Mouse (Mus musculus): ENCODE data around the gene Sorbs1. TPM values are rescaled to one million over a fixed set of nuclear protein-coding genes. Genes with fewer than 3 reads are reported as not detected.

Sorbs1 gene
- total and polyA plus RNA-seq, 3 experiments = 2.1 to 6.2 (median 3.6) TPM

- H3K4me2 ChIP-seq (ENCODE audit: insufficient read depth, low read depth, poor library complexity, severe bottlenecking) = no peak overlapping the region
- dilution Hi-C loops (cut with MboI; ENCODE audit: extremely low pct_ligation_motif_present, extremely low pct_unique_long_range_greater_than_20kb, low sequenced_read_pairs) = no loop called here
- H3K9me3 ChIP-seq (replicated peaks; ENCODE audit: low read length) = no peaks in the 10 kb centered on the region
- H3K4me3 ChIP-seq (replicated peaks in 1 of 3; ENCODE audit: low read depth in 2 of 3, low read length in 2 of 3, poor library complexity in 1 of 3) = no peak overlapping the region
- no peaks in the 10 kb centered on the region for H3K36me3 ChIP-seq (replicated peaks in 1 of 2; ENCODE audit: control insufficient read depth in 1 of 2, insufficient read depth in 1 of 2, low read length in 1 of 2)
- in situ Hi-C loops (cut with MboI; ENCODE audit: low pct_ligation_motif_present, low pct_unique_long_range_greater_than_20kb, low sequenced_read_pairs) = no loop called here
- H3K4me1 ChIP-seq (ENCODE audit: control insufficient read depth in 1 of 2, insufficient read depth in 2 of 2) = no peaks in the 10 kb centered on the region
- no peak for DNase-seq (ENCODE audit: extremely low read depth)
- TF ChIP-seq ETS1 (conservative IDR thresholded peaks at IDR 0.05; ENCODE audit: low read depth, low read length) (no peak), UBTF (IDR thresholded peaks at IDR 0.05; ENCODE audit: low read depth, low read length) (no peak), NRF1 (IDR thresholded peaks at IDR 0.05; ENCODE audit: low read depth, low read length) (no peak), ZC3H11A (IDR thresholded peaks at IDR 0.05; ENCODE audit: low read depth, low read length) (no peak), CTCF (conservative IDR thresholded peaks at IDR 0.05 in 1 of 2, IDR thresholded peaks at IDR 0.05 in 1 of 2; ENCODE audit: low read depth in 2 of 2, low read length in 2 of 2) (no peak), MYC (IDR thresholded peaks at IDR 0.05; ENCODE audit: low read depth, low read length) (no peak), PAX5 (IDR thresholded peaks at IDR 0.05; ENCODE audit: low read length) (no peak), POLR2AphosphoS2 (IDR thresholded peaks at IDR 0.05; ENCODE audit: low read depth, low read length) (no peak), KAT2A (IDR thresholded peaks at IDR 0.05; ENCODE audit: insufficient replicate concordance, low read length) (no peak), CHD1 (IDR thresholded peaks at IDR 0.05; ENCODE audit: low read depth, low read length) (no peak), USF1 (IDR thresholded peaks at IDR 0.05; ENCODE audit: low read depth, low read length) (no peak), IRF4 (IDR thresholded peaks at IDR 0.05; ENCODE audit: low read depth, low read length) (no peak), MAX (IDR thresholded peaks at IDR 0.05; ENCODE audit: low read length) (no peak), SIN3A (IDR thresholded peaks at IDR 0.05; ENCODE audit: low read length) (no peak), TBP (conservative IDR thresholded peaks at IDR 0.05; ENCODE audit: low read depth, low read length) (no peak)
- no peak overlapping the region for H3K27ac ChIP-seq (ENCODE audit: insufficient read depth, low read depth)
- H3K79me2 ChIP-seq (replicated peaks; ENCODE audit: control insufficient read depth, extremely low read depth, insufficient read depth, poor library complexity, severe bottlenecking) = no peaks in the 10 kb centered on the region
- no peak overlapping the region for H3K9ac ChIP-seq (ENCODE audit: insufficient read depth, low read depth)
- H3K27me3 ChIP-seq (replicated peaks) = no peaks in the 10 kb centered on the region
These were observed 67.1 kb downstream of the Sorbs1 start for GRCm38 (mm10) chr19:40446525-40446924.

GRCm38 (mm10) chr19:40442377-40442776 lies 71.2 kb downstream of the Sorbs1 start:
- in situ Hi-C loops (cut with MboI; ENCODE audit: low pct_ligation_motif_present, low pct_unique_long_range_greater_than_20kb, low sequenced_read_pairs) = no loop called here
- no peak overlapping the region for H3K4me3 ChIP-seq (replicated peaks in 1 of 3; ENCODE audit: low read depth in 2 of 3, low read length in 2 of 3, poor library complexity in 1 of 3)
- no peaks in the 10 kb centered on the region for H3K36me3 ChIP-seq (replicated peaks in 1 of 2; ENCODE audit: control insufficient read depth in 1 of 2, insufficient read depth in 1 of 2, low read length in 1 of 2)
- no peak for TF ChIP-seq ZNF384 (IDR thresholded peaks at IDR 0.05; ENCODE audit: low read depth, low read length)
- no peak for TF ChIP-seq POLR2A (IDR thresholded peaks at IDR 0.05; ENCODE audit: low read depth, low read length)
- no peak for TF ChIP-seq ETS1 (conservative IDR thresholded peaks at IDR 0.05; ENCODE audit: low read depth, low read length)
- TF ChIP-seq IRF4 (IDR thresholded peaks at IDR 0.05; ENCODE audit: low read depth, low read length) = no peak
- no peak for TF ChIP-seq CHD2 (IDR thresholded peaks at IDR 0.05; ENCODE audit: low read length)
- TF ChIP-seq KAT2A (IDR thresholded peaks at IDR 0.05; ENCODE audit: insufficient replicate concordance, low read length) = no peak
- no peak for TF ChIP-seq GABPA (IDR thresholded peaks at IDR 0.05; ENCODE audit: insufficient replicate concordance, low read depth, low read length)
- TF ChIP-seq ELF1 (IDR thresholded peaks at IDR 0.05; ENCODE audit: low read depth, low read length) = no peak
- TF ChIP-seq BHLHE40 (IDR thresholded peaks at IDR 0.05; ENCODE audit: low read depth, low read length) = no peak
- TF ChIP-seq NELFE (IDR thresholded peaks at IDR 0.05; ENCODE audit: low read depth, low read length) = no peak
- TF ChIP-seq CTCF (conservative IDR thresholded peaks at IDR 0.05 in 1 of 2, IDR thresholded peaks at IDR 0.05 in 1 of 2; ENCODE audit: low read depth in 2 of 2, low read length in 2 of 2) = no peak
- TF ChIP-seq MYC (IDR thresholded peaks at IDR 0.05; ENCODE audit: low read depth, low read length) = no peak
- no peak for TF ChIP-seq CHD1 (IDR thresholded peaks at IDR 0.05; ENCODE audit: low read depth, low read length)
- no peak for TF ChIP-seq PAX5 (IDR thresholded peaks at IDR 0.05; ENCODE audit: low read length)
- peaks cover 8 to 14% of the 10 kb centered on the region in 2 experiments for H3K4me1 ChIP-seq (ENCODE audit: control insufficient read depth in 1 of 2, insufficient read depth in 2 of 2)
- H3K79me2 ChIP-seq (replicated peaks; ENCODE audit: control insufficient read depth, extremely low read depth, insufficient read depth, poor library complexity, severe bottlenecking) = no peaks in the 10 kb centered on the region
- no peak overlapping the region for H3K9ac ChIP-seq (ENCODE audit: insufficient read depth, low read depth)
- H3K27ac ChIP-seq (ENCODE audit: insufficient read depth, low read depth) = no peak overlapping the region
- dilution Hi-C loops (cut with MboI; ENCODE audit: extremely low pct_ligation_motif_present, extremely low pct_unique_long_range_greater_than_20kb, low sequenced_read_pairs) = no loop called here
- no peak overlapping the region for H3K4me2 ChIP-seq (ENCODE audit: insufficient read depth, low read depth, poor library complexity, severe bottlenecking)
- DNase-seq (ENCODE audit: extremely low read depth) = no peak
- H3K9me3 ChIP-seq (replicated peaks; ENCODE audit: low read length) = no peaks in the 10 kb centered on the region
- H3K27me3 ChIP-seq (replicated peaks) = no peaks in the 10 kb centered on the region

Measured in CH12.LX (cell line).